Mouse (Mus musculus) liver, embryonic 14.5 days (tissue): ENCODE data around the gene Pkp1.

Experiments
- CTCF ChIP-seq: IDR thresholded peaks from 2 replicates; pipeline ENCODE4 v1.5.1; 2016; ENCODE audit warnings: antibody characterized with exemption, low read depth, control low read depth
- EP300 ChIP-seq: IDR thresholded peaks from 2 replicates; pipeline ENCODE4 v1.6.1; 2016; ENCODE audit warnings: antibody characterized with exemption, low read depth

GRCm38 (mm10) chr1:135929876-135930275, 10.9 kb upstream of the Pkp1 start:
- TF ChIP-seq CTCF = no peak
- TF ChIP-seq EP300 = no peak
